Mouse (Mus musculus) midbrain, embryonic 16.5 days (tissue): Measurements from ENCODE around the gene Gdpd3. TPM values are rescaled to one million over a fixed set of nuclear protein-coding genes. Genes with fewer than 3 reads are reported as not detected.

Experiments
- ATAC-seq: fragments of 200-750 bp; cut with Nextera tagmentation; 2 replicates; pipeline ENCODE4 v1.8.0; 2017; ENCODE audit warnings: moderate TSS enrichment
- H3K27ac ChIP-seq: fragments of 300-500 bp; sonication (generic); 2 replicates; pipeline ENCODE4 v1.5.1; 2014; ENCODE audit warnings: mild to moderate bottlenecking, low read length, mixed read lengths
- H3K27me3 ChIP-seq: fragments of 300-500 bp; sonication (generic); 2 replicates; pipeline ENCODE4 v1.6.1; 2014; ENCODE audit warnings: low read depth, low read length, mixed read lengths; ENCODE audit not compliant: control insufficient read depth, insufficient read depth
- H3K36me3 ChIP-seq: fragments of 300-500 bp; sonication (generic); 2 replicates; pipeline ENCODE4 v1.6.1; 2014; ENCODE audit warnings: mild to moderate bottlenecking, low read length, moderate library complexity, mixed read lengths; ENCODE audit not compliant: control insufficient read depth, insufficient read depth
- H3K4me1 ChIP-seq: fragments of 300-500 bp; sonication (generic); 2 replicates; pipeline ENCODE4 v1.6.1; 2014; ENCODE audit warnings: mild to moderate bottlenecking, low read length, mixed read lengths; ENCODE audit not compliant: control insufficient read depth, insufficient read depth
- H3K4me2 ChIP-seq: fragments of 300-500 bp; sonication (generic); 2 replicates; pipeline ENCODE4 v1.6.1; 2014; ENCODE audit warnings: mild to moderate bottlenecking, low read length, mixed read lengths
- H3K4me3 ChIP-seq: fragments of 300-500 bp; sonication (generic); 2 replicates; pipeline ENCODE4 v1.5.1; 2014; ENCODE audit warnings: low read depth, mild to moderate bottlenecking, low read length, moderate library complexity, mixed read lengths
- H3K9ac ChIP-seq: fragments of 300-500 bp; sonication (generic); 2 replicates; pipeline ENCODE4 v1.6.1; 2014; ENCODE audit warnings: low read depth, low read length, mixed read lengths
- H3K9me3 ChIP-seq: fragments of 300-500 bp; sonication (generic); replicated peaks from 2 replicates; pipeline ENCODE4 v1.6.1; 2014; ENCODE audit warnings: mild to moderate bottlenecking, low read length, mixed read lengths; ENCODE audit not compliant: control insufficient read depth, poor library complexity, severe bottlenecking
- WGBS: fragments of 180-500 bp; shearing (Covaris S2); extraction: QIAGEN DNeasy Blood & Tissue Kit; methylation state at CpG from one replicate; pipeline ENCODE4 v1.1.7; 2014; 5-methylcytosine and 5-hydroxymethylcytosine counted together
- polyA plus RNA-seq: library from polyadenylated mRNA; unstranded; fragments of >200 nt; fragmentation: Nextera tagmentation; extraction: Ambion mirVana; gene quantifications from 2 replicates; pipeline ENCODE4 v1.2.1, GENCODE M21; 2015

The Gdpd3 gene
- polyA plus RNA-seq, 1 experiment from 2014 or later = 0.95 TPM

- no peak overlapping the region for H3K9ac ChIP-seq
- no peak for ATAC-seq
- no peak overlapping the region for H3K4me3 ChIP-seq
- no peaks in the 10 kb centered on the region for H3K36me3 ChIP-seq
- 66% methylated on average over 13 of the region's 13 CpGs for WGBS
- no peak overlapping the region for H3K4me2 ChIP-seq
- no peak overlapping the region for H3K27ac ChIP-seq
- H3K27me3 ChIP-seq = no peaks in the 10 kb centered on the region
- H3K4me1 ChIP-seq = no peaks in the 10 kb centered on the region
- no peaks in the 10 kb centered on the region for H3K9me3 ChIP-seq
These were observed 25.9 kb upstream of the Gdpd3 start for GRCm38 (mm10) chr7:126740132-126740735.

DNA sequence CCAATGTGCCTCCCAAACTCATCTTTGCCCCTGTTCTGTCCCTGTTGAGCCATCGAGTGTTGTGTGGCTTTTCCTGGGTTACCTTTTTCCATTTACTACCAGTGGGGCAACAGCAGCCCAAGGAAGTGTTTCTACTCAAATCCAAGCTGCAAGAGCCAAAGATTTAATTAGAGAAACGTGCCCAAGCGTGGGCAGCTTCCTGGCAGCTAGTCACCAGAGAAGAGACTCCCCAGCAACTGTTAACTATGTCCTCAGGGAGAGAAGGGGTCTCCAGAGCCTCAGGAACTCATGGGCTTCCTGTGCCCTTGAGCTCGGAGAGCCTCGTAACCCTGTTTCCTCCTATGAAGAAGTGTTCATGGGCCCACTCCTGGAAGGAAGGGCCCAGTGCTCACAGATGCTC lies 25.2 kb upstream of the Gdpd3 start:
- WGBS = 86% methylated on average over 5 of the region's 5 CpGs
- ATAC-seq = no peak

DNA sequence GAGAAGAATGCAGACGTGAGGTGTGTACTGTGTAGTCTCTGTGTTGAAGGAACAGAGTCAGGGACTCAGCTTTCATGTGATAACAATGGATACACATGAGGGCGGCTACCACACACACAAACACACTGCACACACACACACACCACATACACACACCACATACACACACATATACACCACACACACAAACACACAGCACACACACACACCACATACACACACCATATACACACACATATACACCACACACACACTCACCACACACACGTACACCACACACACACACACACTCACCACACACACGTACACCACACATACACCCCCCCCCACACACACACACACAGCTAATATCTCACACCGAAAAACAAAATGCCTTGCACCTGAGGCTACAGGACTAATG lies 24.7 kb upstream of the Gdpd3 start:
- H3K4me3 ChIP-seq = no peak overlapping the region
- no peak overlapping the region for H3K4me2 ChIP-seq
- WGBS = 81% methylated on average over 5 of the region's 5 CpGs
- ATAC-seq = no peak
- H3K4me1 ChIP-seq = no peaks in the 10 kb centered on the region
- no peak overlapping the region for H3K27ac ChIP-seq
- no peaks in the 10 kb centered on the region for H3K9me3 ChIP-seq
- no peaks in the 10 kb centered on the region for H3K27me3 ChIP-seq
- H3K9ac ChIP-seq = no peak overlapping the region
- no peaks in the 10 kb centered on the region for H3K36me3 ChIP-seq

More for the DNA sequence above, 25.2 kb upstream of the Gdpd3 start:
- Histone ChIP-seq H3K4me1 (no peaks in the 10 kb centered on the region), H3K27me3 (no peaks in the 10 kb centered on the region), H3K9me3 (no peaks in the 10 kb centered on the region), H3K9ac (no peak overlapping the region), H3K4me3 (no peak overlapping the region), H3K36me3 (no peaks in the 10 kb centered on the region), H3K4me2 (no peak overlapping the region), H3K27ac (no peak overlapping the region)

- no peak overlapping the region for H3K4me2 ChIP-seq
- no peaks in the 10 kb centered on the region for H3K4me1 ChIP-seq
- WGBS = 93% methylated on average over 13 of the region's 13 CpGs
- H3K27ac ChIP-seq = no peak overlapping the region
- no peak overlapping the region for H3K4me3 ChIP-seq
- no peak for ATAC-seq
- H3K36me3 ChIP-seq = no peaks in the 10 kb centered on the region
- H3K9ac ChIP-seq = no peak overlapping the region
- no peaks in the 10 kb centered on the region for H3K27me3 ChIP-seq
- no peaks in the 10 kb centered on the region for H3K9me3 ChIP-seq
These were observed 24.1 kb upstream of the Gdpd3 start for GRCm38 (mm10) chr7:126741964-126742482.

DNA sequence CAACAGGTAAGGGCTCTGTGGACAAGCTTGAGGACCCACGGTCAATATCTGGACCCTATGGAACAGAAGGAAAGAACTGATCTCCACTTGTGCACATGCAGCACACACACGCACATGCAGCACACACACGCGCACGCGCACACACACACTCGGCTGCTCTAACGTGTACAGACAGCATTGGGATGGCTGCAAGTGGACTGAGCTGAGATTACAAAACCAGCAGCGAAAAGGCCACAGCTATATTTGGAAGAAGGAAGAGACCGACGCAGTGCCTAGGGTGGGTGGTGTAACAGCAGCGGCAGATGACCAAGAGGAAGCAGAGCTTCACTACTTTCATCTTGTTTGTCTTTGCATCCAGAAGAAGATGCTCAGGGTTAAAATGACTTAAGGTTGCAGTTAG lies 20.1 kb upstream of the Gdpd3 start:
- Histone ChIP-seq H3K4me1 (no peaks in the 10 kb centered on the region), H3K4me2 (no peak overlapping the region), H3K4me3 (no peak overlapping the region), H3K27me3 (no peaks in the 10 kb centered on the region), H3K27ac (no peak overlapping the region), H3K9ac (no peak overlapping the region), H3K36me3 (no peaks in the 10 kb centered on the region), H3K9me3 (no peaks in the 10 kb centered on the region)
- WGBS = 88% methylated on average over 12 of the region's 12 CpGs
- no peak for ATAC-seq

GRCm38 (mm10) chr7:126746798-126747197 lies 19.3 kb upstream of the Gdpd3 start:
- H3K27me3 ChIP-seq = no peaks in the 10 kb centered on the region
- no peaks in the 10 kb centered on the region for H3K9me3 ChIP-seq
- no peaks in the 10 kb centered on the region for H3K4me1 ChIP-seq
- H3K4me2 ChIP-seq = no peak overlapping the region
- H3K27ac ChIP-seq = no peak overlapping the region
- no peaks in the 10 kb centered on the region for H3K36me3 ChIP-seq
- no peak overlapping the region for H3K9ac ChIP-seq
- H3K4me3 ChIP-seq = no peak overlapping the region
- WGBS = 48% methylated on average over 6 of the region's 6 CpGs
- no peak for ATAC-seq

DNA sequence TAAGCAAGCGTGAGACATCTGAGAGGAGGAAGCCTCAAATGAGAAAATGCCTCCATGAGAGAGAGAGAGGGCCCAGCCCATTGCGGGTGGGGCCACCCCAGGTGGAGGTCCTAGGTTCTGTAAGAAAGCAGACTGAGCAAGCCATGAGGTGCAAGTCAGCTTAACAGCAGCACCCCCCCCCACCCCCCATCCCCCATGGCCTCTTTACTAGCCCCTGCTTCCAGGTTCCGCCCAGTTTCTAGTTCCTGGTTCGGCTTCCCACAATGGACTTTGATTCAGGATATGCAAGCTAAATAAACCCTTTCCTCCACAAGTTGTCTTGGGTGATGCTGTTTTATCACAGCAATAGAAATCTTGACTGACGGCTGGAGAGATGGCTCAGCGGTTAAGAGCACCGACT lies 17.3 kb upstream of the Gdpd3 start:
- no peak for ATAC-seq
- H3K9me3 ChIP-seq = no peaks in the 10 kb centered on the region
- no peak overlapping the region for H3K27ac ChIP-seq
- WGBS = 75% methylated on average over 7 of the region's 7 CpGs
- H3K4me1 ChIP-seq = no peaks in the 10 kb centered on the region
- H3K27me3 ChIP-seq = no peaks in the 10 kb centered on the region
- no peak overlapping the region for H3K9ac ChIP-seq
- no peaks in the 10 kb centered on the region for H3K36me3 ChIP-seq
- H3K4me3 ChIP-seq = no peak overlapping the region
- H3K4me2 ChIP-seq = no peak overlapping the region

DNA sequence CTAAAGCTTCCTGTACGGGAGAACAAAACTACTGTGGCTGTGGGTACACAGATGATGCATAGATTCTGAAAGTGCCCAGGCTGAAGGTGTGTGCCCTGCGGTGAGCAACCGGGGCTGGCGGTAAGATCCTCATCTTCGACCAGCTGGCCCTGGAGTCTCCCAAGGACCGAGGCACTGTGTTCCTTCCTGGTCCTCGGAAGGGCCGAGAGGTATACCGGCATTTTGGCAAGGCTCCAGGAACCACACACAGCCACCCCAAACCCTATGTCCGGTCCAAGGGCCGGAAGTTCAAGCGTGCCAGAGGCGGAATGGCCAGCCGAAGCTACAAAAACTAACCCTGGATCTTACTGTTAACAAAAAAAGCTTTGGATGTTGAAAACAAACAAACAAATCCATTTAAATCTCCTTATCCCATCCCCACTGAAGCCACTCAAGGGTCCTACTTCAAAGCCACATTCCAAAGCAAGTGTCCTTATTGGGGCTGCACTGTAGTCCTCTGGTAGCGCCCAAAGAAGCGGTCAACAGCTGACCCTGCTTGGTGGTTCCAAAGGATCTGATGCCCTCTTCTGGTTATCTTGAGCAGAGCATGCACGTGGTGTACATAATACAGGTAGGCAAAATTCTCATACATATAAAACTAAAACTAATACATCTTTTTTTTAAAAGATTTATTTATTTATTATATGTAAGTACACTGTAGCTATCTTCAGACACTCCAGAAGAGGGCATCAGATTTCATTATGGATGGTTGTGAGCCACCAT lies 16.4 kb upstream of the Gdpd3 start:
- no peak for ATAC-seq
- Histone ChIP-seq H3K4me2 (no peak overlapping the region), H3K27me3 (no peaks in the 10 kb centered on the region), H3K9me3 (no peaks in the 10 kb centered on the region), H3K9ac (no peak overlapping the region), H3K27ac (no peak overlapping the region), H3K4me3 (no peak overlapping the region), H3K36me3 (no peaks in the 10 kb centered on the region), H3K4me1 (no peaks in the 10 kb centered on the region)
- 96% methylated on average over 17 of the region's 17 CpGs for WGBS

GRCm38 (mm10) chr7:126754866-126755265 lies 11.3 kb upstream of the Gdpd3 start:
- Histone ChIP-seq H3K9ac (no peak overlapping the region), H3K4me2 (no peak overlapping the region), H3K36me3 (no peaks in the 10 kb centered on the region), H3K9me3 (no peaks in the 10 kb centered on the region), H3K4me3 (no peak overlapping the region), H3K27me3 (no peaks in the 10 kb centered on the region), H3K4me1 (no peaks in the 10 kb centered on the region), H3K27ac (no peak overlapping the region)
- ATAC-seq = peak; percentile 37; the same call in 1 of the 2 replicates
- WGBS = 2% methylated on average over 9 of the region's 9 CpGs
